Mouse (Mus musculus) frontal cortex, postnatal 25 days (tissue): Measurements from ENCODE around the gene Gm26920.
"Not testable (repeated sequence)": the region's sequence is repeated elsewhere in the genome, so short reads cannot be mapped to it uniquely, and the experiment has no call there.

ENCODE experiments used
- DNase-seq, 2 experiments: peaks; one replicate each; pipeline ENCODE4 v3.0.0; 2022; ENCODE audit warnings: low spot score in 2 of 2

Gene Gm26920

GRCm38 (mm10) chr7:30090092-30090969, at the start of gene Gm26920, which contains the start of gene Zfp566:
TSS of gene Gm26920 (minus strand) at chr7:30090410.
TSS of gene Zfp566 (minus strand) at chr7:30090527.
- DNase-seq, result peak; percentile 85 to 93

- no peak for DNase-seq
Measured at GRCm38 (mm10) chr7:30136826-30137225, 46.6 kb upstream of the Gm26920 start.

GRCm38 (mm10) chr7:30132396-30132795, 42.2 kb upstream of the Gm26920 start:
- no peak for DNase-seq

- no peak for DNase-seq
Measured at GRCm38 (mm10) chr7:30129900-30130299, 39.7 kb upstream of the Gm26920 start.

- no peak for DNase-seq
Measured at GRCm38 (mm10) chr7:30122188-30122530, 31.9 kb upstream of the Gm26920 start.

- peak; percentile 73 to 76 for DNase-seq
Measured at GRCm38 (mm10) chr7:30121308-30122187, 31.3 kb upstream of the Gm26920 start, which contains the start of gene Zfp382. TSS of gene Zfp382 (plus strand) at chr7:30121942.

DNA sequence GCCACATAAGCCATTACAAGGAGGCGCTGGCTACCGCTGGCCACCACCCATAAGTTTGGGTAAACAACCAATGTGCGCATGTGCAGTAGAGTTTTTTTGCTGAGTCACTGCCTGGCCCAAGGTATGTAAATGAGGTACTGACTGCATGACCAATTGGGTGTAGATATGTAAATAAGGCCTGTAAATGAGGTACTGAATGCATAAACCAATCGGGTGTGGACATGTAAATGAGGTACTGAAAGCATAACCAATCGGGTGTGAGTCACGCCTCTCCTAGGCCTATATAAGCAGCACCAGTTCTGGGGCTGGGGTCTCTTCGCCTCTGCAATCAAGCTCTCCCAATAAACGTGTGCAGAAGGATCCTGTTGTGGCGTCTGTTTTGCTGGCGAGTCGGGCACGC, 27.7 kb upstream of the Gm26920 start:
- DNase-seq, result not testable (repeated sequence)

DNA sequence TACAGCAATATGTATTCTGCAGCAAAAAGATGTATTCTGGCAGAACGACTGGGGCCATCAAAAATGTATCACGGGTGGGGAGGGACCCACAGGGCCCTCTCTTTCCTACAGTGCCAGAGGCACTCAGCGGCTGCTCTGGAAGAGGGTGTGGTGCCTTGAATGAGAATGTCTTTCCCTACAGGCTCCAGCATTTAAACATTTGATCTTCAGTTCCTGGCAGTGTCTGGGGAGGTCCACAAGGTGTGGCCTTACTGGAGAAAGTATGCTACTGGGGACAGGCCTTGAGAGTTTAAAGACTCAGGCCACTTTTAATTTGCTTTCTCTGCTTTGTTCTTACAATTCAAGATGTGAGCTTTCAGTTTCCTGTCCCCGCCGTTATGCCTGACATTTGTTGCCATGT, 25.9 kb upstream of the Gm26920 start:
- no peak for DNase-seq

- peak; percentile 58 to 65 for DNase-seq
Measured at GRCm38 (mm10) chr7:30099297-30099696, 9.1 kb upstream of the Gm26920 start.

DNA sequence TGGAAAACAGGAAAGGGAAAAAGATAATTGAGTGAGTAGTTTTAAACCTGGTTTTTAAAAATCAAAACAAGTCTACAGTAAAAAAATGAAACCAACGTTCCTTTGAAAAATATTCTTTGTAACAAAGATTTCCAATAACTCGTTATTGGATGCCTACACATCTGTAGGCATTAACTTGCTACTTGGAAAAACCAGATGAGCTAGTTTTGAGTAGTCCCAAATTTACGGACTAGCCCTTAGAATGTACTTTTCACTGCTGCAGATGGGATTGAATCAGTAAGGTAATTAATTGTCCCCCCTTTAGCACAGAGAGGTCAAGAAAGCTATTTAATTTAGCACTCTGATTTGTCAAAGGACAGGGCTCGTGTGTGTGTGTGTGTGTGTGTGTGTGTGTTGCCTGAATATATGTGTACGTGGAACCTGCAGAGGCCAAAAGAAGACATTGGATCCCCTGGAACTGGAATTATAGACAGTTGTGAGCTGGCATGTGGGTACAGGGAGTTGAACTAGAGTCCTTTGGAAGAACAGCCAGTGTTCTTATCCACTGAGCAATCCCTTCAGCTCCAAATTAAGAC, 5.4 kb upstream of the Gm26920 start:
- no peak for DNase-seq

GRCm38 (mm10) chr7:30094646-30095429, 4.6 kb upstream of the Gm26920 start, which contains the start of gene Zfp260:
TSS of gene Zfp260 (plus strand) at chr7:30094777.
- peak; percentile 80 to 82 for DNase-seq

DNA sequence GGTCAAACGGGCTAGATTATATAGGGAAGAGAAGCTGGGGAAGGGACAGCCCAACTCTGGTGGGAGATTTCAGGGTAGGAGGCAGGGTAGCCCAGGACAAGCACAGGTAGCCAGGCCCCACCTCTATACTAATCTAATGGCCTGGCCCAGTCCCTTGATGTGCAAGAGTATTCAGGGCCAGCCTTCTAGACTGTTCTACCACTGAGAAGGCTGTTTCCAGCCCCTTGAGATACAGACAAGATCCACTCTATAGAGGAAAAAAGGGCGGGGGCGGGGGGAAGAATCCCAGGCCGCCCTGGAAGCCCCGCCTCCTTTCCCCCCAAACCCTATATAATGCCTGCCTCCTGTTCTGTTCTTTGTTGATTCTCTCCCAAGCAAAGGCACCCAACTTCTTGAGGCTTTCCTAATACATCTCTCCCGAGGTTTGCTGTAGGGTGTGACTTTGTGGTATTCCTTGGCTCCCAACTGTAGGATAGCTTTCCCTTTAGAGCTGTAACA, 3.8 kb upstream of the Gm26920 start:
- no peak for DNase-seq

DNA sequence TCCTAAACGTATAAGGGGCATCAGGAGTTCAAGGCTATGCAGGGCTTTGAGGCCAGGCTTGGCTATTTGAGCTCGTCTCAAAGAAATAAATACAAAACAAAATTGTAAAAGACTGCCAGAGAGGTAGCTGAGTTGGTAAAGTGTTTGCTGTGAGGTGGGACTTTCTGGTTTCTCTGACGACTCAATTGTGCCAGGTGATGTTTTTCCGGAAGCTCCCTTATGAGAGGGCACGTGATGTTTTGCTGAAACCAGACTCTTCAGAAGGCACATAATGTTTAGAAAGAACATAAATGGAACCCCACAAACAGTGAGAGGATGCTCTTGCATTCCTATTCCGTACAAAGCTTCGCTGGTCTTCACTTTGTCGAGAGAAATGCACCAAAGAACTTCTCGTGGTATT, 2.5 kb upstream of the Gm26920 start:
- no peak for DNase-seq

DNA sequence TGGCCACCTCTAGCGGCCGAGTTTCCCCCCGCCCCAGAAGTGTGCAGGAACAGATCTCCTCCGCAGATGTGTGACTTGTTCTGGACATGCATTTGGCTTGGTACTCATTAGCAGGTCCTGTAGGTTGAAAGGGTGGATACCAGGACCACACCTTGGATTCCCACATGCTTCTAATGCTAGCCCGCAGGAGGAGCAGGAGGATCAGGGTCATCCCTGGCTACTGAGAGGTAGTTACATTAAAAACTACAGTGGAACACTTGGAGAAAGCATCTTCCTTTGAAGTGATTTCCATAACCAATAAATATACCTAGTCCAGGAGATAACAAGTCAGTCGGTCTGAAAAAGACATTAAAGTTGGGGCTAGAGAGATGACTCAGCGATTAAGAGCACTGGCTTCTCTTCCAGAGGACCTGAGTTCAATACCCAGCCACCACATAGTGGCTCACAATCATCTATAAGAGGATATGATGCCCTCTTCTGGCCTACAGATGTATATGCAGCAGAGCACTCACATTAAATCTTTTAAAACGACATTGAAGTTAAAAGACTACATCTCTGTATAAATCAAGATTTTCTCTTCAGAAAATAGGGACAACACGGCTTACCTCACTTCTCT, 868 bp upstream of the Gm26920 start:
- DNase-seq, result no peak

DNA sequence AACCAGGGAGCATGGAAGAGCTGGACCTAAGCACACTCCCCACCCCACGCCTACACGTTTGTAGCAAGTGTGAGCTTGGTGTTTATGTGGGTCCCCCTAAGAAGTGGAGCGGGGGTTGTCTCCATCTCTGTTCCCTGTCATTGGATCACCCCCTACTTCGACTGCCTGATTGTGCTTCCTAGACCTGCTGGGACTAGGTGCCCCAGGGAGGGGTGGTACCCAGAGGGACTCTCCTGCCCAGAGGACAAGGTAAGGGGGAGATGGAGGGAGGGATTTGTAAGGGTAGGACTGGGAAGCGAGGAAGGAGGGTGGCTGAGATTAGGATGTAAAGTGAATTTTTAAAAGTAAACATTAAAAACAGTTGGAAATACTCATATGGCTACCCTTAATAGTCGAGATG, 805 bp downstream of the Gm26920 start:
- DNase-seq, result no peak

DNA sequence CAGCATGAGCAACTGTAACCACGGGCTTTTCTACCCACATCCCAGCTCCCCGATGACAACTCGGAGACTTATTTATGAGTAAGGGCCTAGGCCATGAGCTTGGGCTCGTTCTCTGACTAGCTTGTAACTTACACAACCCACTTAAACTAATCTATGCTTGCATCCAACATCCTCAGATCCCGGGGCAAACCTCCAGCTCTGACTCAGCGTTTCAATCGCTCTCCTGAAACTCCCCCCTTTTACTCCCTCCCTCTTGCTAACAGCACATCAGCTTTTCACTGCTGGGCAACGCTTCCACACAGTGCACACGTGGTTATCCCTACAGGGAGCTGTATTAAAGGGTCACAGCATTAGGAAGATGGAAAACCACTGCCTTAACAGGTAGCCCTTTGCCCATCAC, 3.7 kb downstream of the Gm26920 start:
- peak in 1 of 2 experiments; percentile 24 for DNase-seq

GRCm38 (mm10) chr7:30072146-30073028, 17.8 kb downstream of the Gm26920 start, which contains the start of gene Zfp82:
TSS of gene Zfp82 (minus strand) at chr7:30072900.
- DNase-seq, result peak; percentile 60 to 63

- no peak for DNase-seq
Measured at GRCm38 (mm10) chr7:30064622-30065021, 25.6 kb downstream of the Gm26920 start.

GRCm38 (mm10) chr7:30062478-30062877, 27.7 kb downstream of the Gm26920 start:
- DNase-seq, result no peak

- DNase-seq, result no peak
Measured at GRCm38 (mm10) chr7:30060341-30060740, 29.9 kb downstream of the Gm26920 start.
